Mouse (Mus musculus): Measurements from ENCODE around the gene Maml2. TPM values are rescaled to one million over a fixed set of nuclear protein-coding genes. Genes with fewer than 3 reads are reported as not detected.

Maml2 gene
- polyA plus RNA-seq (2015; fragmentation: Nextera tagmentation; extraction: Ambion mirVana): 1.3 and 1.6 TPM in 2 replicates

GRCm38 (mm10) chr9:13297668-13298512, at the start of gene Maml2:
TSS of gene Maml2 (plus strand) at chr9:13297957.
- peak; percentile 56 for DNase-seq
- Histone ChIP-seq H3K9ac (replicated peaks) (peak within 1 kb of the TSS; percentile 70), H3K4me1 (ENCODE audit: insufficient read depth) (peaks cover 26% of the 10 kb centered on the region), H3K36me3 (replicated peaks; ENCODE audit: insufficient read depth, low read length) (no peaks in the 10 kb centered on the region), H3K4me3 (ENCODE audit: low read depth, low read length) (peak within 1 kb of the TSS; percentile 66), H3K9me3 (ENCODE audit: low read length) (no peaks in the 10 kb centered on the region), H3K27ac (ENCODE audit: low read depth) (peak within 1 kb of the TSS; percentile 66; the same call in 1 of the 2 replicates), H3K27me3 (ENCODE audit: insufficient read depth, low read length) (no peaks in the 10 kb centered on the region), H3K4me2 (ENCODE audit: low read depth, low read length) (peak within 1 kb of the TSS; percentile 74)
- under 1% methylated on average over 23 of the region's 23 CpGs for WGBS (ENCODE audit: insufficient replicate concordance)
- TF ChIP-seq CTCF (IDR thresholded peaks at IDR 0.05; ENCODE audit: low read depth) (peak; percentile 35), EP300 (IDR thresholded peaks at IDR 0.05; ENCODE audit: low read depth) (no peak)
- ATAC-seq: peak; percentile 52

- DNase-seq (no peak), ATAC-seq (no peak)
- WGBS (ENCODE audit: insufficient replicate concordance): 81% methylated on average over 4 of the region's 4 CpGs
- peak overlapping the region; percentile 69 for H3K4me3 ChIP-seq (ENCODE audit: low read depth, low read length)
- TF ChIP-seq EP300 (IDR thresholded peaks at IDR 0.05; ENCODE audit: low read depth) (no peak), CTCF (IDR thresholded peaks at IDR 0.05; ENCODE audit: low read depth) (no peak)
- no peaks in the 10 kb centered on the region for H3K9me3 ChIP-seq (ENCODE audit: low read length)
- H3K4me2 ChIP-seq (ENCODE audit: low read depth, low read length): peak overlapping the region; percentile 83
- H3K27ac ChIP-seq (ENCODE audit: low read depth): no peak overlapping the region
- H3K4me1 ChIP-seq (ENCODE audit: insufficient read depth): peaks cover 21% of the 10 kb centered on the region
- peaks cover 5% of the 10 kb centered on the region; the same call in 1 of the 2 replicates for H3K36me3 ChIP-seq (replicated peaks; ENCODE audit: insufficient read depth, low read length)
- H3K9ac ChIP-seq (replicated peaks): no peak overlapping the region
- no peaks in the 10 kb centered on the region for H3K27me3 ChIP-seq (ENCODE audit: insufficient read depth, low read length)
Observed at GRCm38 (mm10) chr9:13248104-13248503, 49.7 kb upstream of the Maml2 start.

- no peak for DNase-seq
- TF ChIP-seq EP300 (IDR thresholded peaks at IDR 0.05; ENCODE audit: low read depth): no peak
- Histone ChIP-seq H3K4me3 (ENCODE audit: low read depth, low read length) (no peak overlapping the region), H3K27ac (ENCODE audit: low read depth) (no peak overlapping the region), H3K27me3 (ENCODE audit: insufficient read depth, low read length) (no peaks in the 10 kb centered on the region), H3K9ac (replicated peaks) (no peak overlapping the region), H3K36me3 (replicated peaks; ENCODE audit: insufficient read depth, low read length) (peaks cover 9% of the 10 kb centered on the region; the same call in 1 of the 2 replicates), H3K4me1 (ENCODE audit: insufficient read depth) (peaks cover 7% of the 10 kb centered on the region), H3K4me2 (ENCODE audit: low read depth, low read length) (no peak overlapping the region), H3K9me3 (ENCODE audit: low read length) (no peaks in the 10 kb centered on the region)
- 59% methylated on average over 2 of the region's 2 CpGs for WGBS (ENCODE audit: insufficient replicate concordance)
- no peak for ATAC-seq
Observed at GRCm38 (mm10) chr9:13251251-13251650, 46.5 kb upstream of the Maml2 start.

- H3K4me3 ChIP-seq (ENCODE audit: low read depth, low read length): no peak overlapping the region
- TF ChIP-seq CTCF (IDR thresholded peaks at IDR 0.05; ENCODE audit: low read depth) (no peak), EP300 (IDR thresholded peaks at IDR 0.05; ENCODE audit: low read depth) (no peak)
- no peak for DNase-seq
- no peaks in the 10 kb centered on the region for H3K9me3 ChIP-seq (ENCODE audit: low read length)
- ATAC-seq: no peak
- WGBS (ENCODE audit: insufficient replicate concordance): 89% methylated on average over 1 of the region's 1 CpGs
- H3K4me1 ChIP-seq (ENCODE audit: insufficient read depth): no peaks in the 10 kb centered on the region
- H3K27ac ChIP-seq (ENCODE audit: low read depth): no peak overlapping the region
- no peak overlapping the region for H3K9ac ChIP-seq (replicated peaks)
- peaks cover 12% of the 10 kb centered on the region; the same call in 1 of the 2 replicates for H3K36me3 ChIP-seq (replicated peaks; ENCODE audit: insufficient read depth, low read length)
- H3K27me3 ChIP-seq (ENCODE audit: insufficient read depth, low read length): no peaks in the 10 kb centered on the region
- H3K4me2 ChIP-seq (ENCODE audit: low read depth, low read length): no peak overlapping the region
Observed at GRCm38 (mm10) chr9:13256726-13257125, 41.0 kb upstream of the Maml2 start.

GRCm38 (mm10) chr9:13258173-13258572, 39.6 kb upstream of the Maml2 start:
- no peak overlapping the region for H3K4me3 ChIP-seq (ENCODE audit: low read depth, low read length)
- H3K27ac ChIP-seq (ENCODE audit: low read depth): no peak overlapping the region
- no peak overlapping the region for H3K9ac ChIP-seq (replicated peaks)
- ATAC-seq (no peak), DNase-seq (no peak)
- no peaks in the 10 kb centered on the region for H3K27me3 ChIP-seq (ENCODE audit: insufficient read depth, low read length)
- no peaks in the 10 kb centered on the region for H3K9me3 ChIP-seq (ENCODE audit: low read length)
- H3K36me3 ChIP-seq (replicated peaks; ENCODE audit: insufficient read depth, low read length): peaks cover 7% of the 10 kb centered on the region; the same call in 1 of the 2 replicates
- no peaks in the 10 kb centered on the region for H3K4me1 ChIP-seq (ENCODE audit: insufficient read depth)
- H3K4me2 ChIP-seq (ENCODE audit: low read depth, low read length): no peak overlapping the region
- TF ChIP-seq CTCF (IDR thresholded peaks at IDR 0.05; ENCODE audit: low read depth) (no peak), EP300 (IDR thresholded peaks at IDR 0.05; ENCODE audit: low read depth) (no peak)
- WGBS (ENCODE audit: insufficient replicate concordance): 88% methylated on average over 2 of the region's 2 CpGs

- H3K27ac ChIP-seq (ENCODE audit: low read depth): no peak overlapping the region
- WGBS (ENCODE audit: insufficient replicate concordance): 59% methylated on average over 3 of the region's 3 CpGs
- H3K9me3 ChIP-seq (ENCODE audit: low read length): no peaks in the 10 kb centered on the region
- no peaks in the 10 kb centered on the region for H3K27me3 ChIP-seq (ENCODE audit: insufficient read depth, low read length)
- TF ChIP-seq EP300 (IDR thresholded peaks at IDR 0.05; ENCODE audit: low read depth) (no peak), CTCF (IDR thresholded peaks at IDR 0.05; ENCODE audit: low read depth) (no peak)
- DNase-seq: no peak
- H3K9ac ChIP-seq (replicated peaks): no peak overlapping the region
- no peak overlapping the region for H3K4me3 ChIP-seq (ENCODE audit: low read depth, low read length)
- ATAC-seq: no peak
- 0 out of 2 replicates have a peak, but pooled peaks cover 3% of the 10 kb centered on the region for H3K36me3 ChIP-seq (replicated peaks; ENCODE audit: insufficient read depth, low read length)
- no peak overlapping the region for H3K4me2 ChIP-seq (ENCODE audit: low read depth, low read length)
- H3K4me1 ChIP-seq (ENCODE audit: insufficient read depth): no peaks in the 10 kb centered on the region
Observed at GRCm38 (mm10) chr9:13260980-13261379, 36.8 kb upstream of the Maml2 start.
